Mouse (Mus musculus): Measurements from ENCODE around the gene Endov. TPM values are rescaled to one million over a fixed set of nuclear protein-coding genes. Genes with fewer than 3 reads are reported as not detected.

Endov gene
- polyA plus RNA-seq, 1 experiment from 2014 or later: 16.3 TPM

DNA sequence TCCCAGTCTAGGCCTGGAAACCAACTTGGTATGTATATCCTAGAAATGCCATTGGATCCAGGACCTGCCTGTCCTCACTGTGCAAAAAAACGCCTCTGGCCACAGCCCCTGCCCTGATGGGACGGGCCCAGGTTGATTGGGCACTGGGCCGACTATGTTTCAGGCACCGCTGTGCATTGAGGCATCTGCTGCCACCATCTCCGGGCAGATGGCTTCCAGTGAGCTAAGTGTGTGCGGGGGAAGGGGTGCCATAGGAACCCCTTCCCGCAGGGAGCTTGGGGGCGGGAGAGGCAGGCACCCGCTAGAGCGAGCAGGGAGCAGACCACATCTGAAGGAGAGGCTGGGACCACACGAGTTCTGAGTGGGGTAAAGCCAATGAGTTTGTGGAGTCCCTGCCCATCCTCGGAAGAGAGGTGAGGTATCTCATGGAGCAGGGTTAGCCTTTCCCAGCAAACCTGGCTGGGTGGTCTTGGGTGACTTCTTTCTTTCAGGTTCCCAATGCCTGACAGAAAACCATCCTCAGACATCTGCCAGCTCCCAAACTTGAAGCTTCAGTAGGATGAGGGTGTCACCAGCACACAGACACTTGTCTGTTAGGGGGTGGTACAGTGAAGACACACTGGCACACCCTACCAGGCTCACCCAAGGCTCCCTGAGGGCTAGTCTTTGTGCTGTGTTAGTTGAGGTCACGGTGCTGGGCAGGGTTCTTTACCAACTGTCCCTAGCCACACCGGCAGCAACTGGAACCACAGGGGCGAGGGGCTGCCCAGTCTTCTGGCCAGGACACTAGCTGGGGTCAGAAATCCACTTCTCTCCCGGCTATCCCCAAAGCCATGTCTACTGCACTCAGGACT is 24.9 kb downstream of the Endov start:
- no peak for TF ChIP-seq CTCF (IDR thresholded peaks at IDR 0.05; ENCODE audit: low read depth)

GRCm38 (mm10) chr11:119516677-119517361 is 25.7 kb downstream of the Endov start:
- Histone ChIP-seq H3K27ac (no peak overlapping the region), H3K36me3 (ENCODE audit: insufficient read depth, low read length) (no peaks in the 10 kb centered on the region), H3K4me3 (replicated peaks; ENCODE audit: low read depth, low read length) (no peak overlapping the region), H3K9me3 (replicated peaks; ENCODE audit: low read length) (no peaks in the 10 kb centered on the region), H3K4me1 (replicated peaks; ENCODE audit: insufficient read depth, low read length) (0 out of 2 replicates have a peak, but pooled peaks cover 3% of the 10 kb centered on the region), H3K4me2 (ENCODE audit: low read length) (no peak overlapping the region), H3K27me3 (ENCODE audit: insufficient read depth, low read length) (0 out of 2 replicates have a peak, but pooled peaks cover 2% of the 10 kb centered on the region), H3K9ac (ENCODE audit: low read depth, low read length) (no peak overlapping the region)
- WGBS: 66% methylated on average over 12 of the region's 12 CpGs
- DNase-seq (ENCODE audit: low spot score) (peak; percentile 68), ATAC-seq (replicated peaks; ENCODE audit: low FRiP score, low read depth) (0 out of 2 replicates have a peak, but pooled peaks have one; percentile 25)
- TF ChIP-seq CTCF (IDR thresholded peaks at IDR 0.05; ENCODE audit: low read depth): peak; percentile 35; the same call in 1 of the 2 replicates

More for the DNA sequence above, 24.9 kb downstream of the Endov start:
- 79% methylated on average over 16 of the region's 16 CpGs for WGBS
- DNase-seq (ENCODE audit: low spot score) (no peak), ATAC-seq (replicated peaks; ENCODE audit: low FRiP score, low read depth) (no peak)
- Histone ChIP-seq H3K9ac (ENCODE audit: low read depth, low read length) (no peak overlapping the region), H3K27ac (no peak overlapping the region), H3K4me2 (ENCODE audit: low read length) (no peak overlapping the region), H3K27me3 (ENCODE audit: insufficient read depth, low read length) (0 out of 2 replicates have a peak, but pooled peaks cover 2% of the 10 kb centered on the region), H3K4me3 (replicated peaks; ENCODE audit: low read depth, low read length) (no peak overlapping the region), H3K4me1 (replicated peaks; ENCODE audit: insufficient read depth, low read length) (0 out of 2 replicates have a peak, but pooled peaks cover 3% of the 10 kb centered on the region), H3K36me3 (ENCODE audit: insufficient read depth, low read length) (no peaks in the 10 kb centered on the region), H3K9me3 (replicated peaks; ENCODE audit: low read length) (no peaks in the 10 kb centered on the region)

- H3K4me3 ChIP-seq (replicated peaks; ENCODE audit: low read depth, low read length): no peak overlapping the region
- no peak for TF ChIP-seq CTCF (IDR thresholded peaks at IDR 0.05; ENCODE audit: low read depth)
- H3K27ac ChIP-seq: no peak overlapping the region
- DNase-seq (ENCODE audit: low spot score): no peak
- 100% methylated on average over 1 of the region's 1 CpGs for WGBS
- no peaks in the 10 kb centered on the region for H3K27me3 ChIP-seq (ENCODE audit: insufficient read depth, low read length)
- H3K36me3 ChIP-seq (ENCODE audit: insufficient read depth, low read length): no peaks in the 10 kb centered on the region
- no peak overlapping the region for H3K4me2 ChIP-seq (ENCODE audit: low read length)
- H3K4me1 ChIP-seq (replicated peaks; ENCODE audit: insufficient read depth, low read length): 0 out of 2 replicates have a peak, but pooled peaks cover 3% of the 10 kb centered on the region
- no peak overlapping the region for H3K9ac ChIP-seq (ENCODE audit: low read depth, low read length)
- no peaks in the 10 kb centered on the region for H3K9me3 ChIP-seq (replicated peaks; ENCODE audit: low read length)
- no peak for ATAC-seq (replicated peaks; ENCODE audit: low FRiP score, low read depth)
Measured at GRCm38 (mm10) chr11:119519387-119519786, 28.2 kb downstream of the Endov start.

DNA sequence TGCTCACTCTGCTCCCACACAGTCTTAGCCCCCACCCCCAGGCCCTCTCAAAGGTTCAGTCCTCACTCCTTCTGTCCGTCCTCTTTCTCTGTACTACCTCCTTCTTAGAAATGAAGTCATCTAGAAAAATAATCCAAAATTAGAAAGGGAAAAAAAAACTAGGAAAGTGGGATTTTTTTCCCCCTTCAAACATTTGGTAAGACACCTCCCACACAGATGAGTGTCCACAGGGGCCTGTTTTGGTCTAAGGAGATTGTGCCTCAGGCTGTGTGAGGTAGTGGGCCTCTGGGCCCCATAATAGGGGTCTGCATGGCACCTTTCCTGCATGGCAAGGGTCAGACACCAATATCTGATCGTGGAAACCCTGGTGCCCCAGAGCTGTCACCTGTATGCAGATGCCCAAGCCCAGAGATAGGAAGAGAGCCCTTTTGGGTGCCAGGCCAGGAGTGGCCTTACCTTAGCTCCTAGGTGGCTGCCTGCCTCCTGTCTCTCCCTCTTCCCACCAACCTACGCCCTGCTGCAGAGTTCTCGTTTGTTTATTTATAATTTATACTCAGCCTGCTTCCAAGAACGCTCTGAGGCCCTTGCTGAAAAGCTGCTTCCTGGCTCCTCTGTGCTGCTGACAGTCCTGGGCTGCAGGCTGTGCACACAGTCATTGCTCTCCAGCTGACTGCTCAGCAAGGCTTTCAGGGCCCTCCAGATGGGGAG is 29.0 kb downstream of the Endov start:
- no peak overlapping the region for H3K27ac ChIP-seq
- H3K9ac ChIP-seq (ENCODE audit: low read depth, low read length): no peak overlapping the region
- ATAC-seq (replicated peaks; ENCODE audit: low FRiP score, low read depth) (no peak), DNase-seq (ENCODE audit: low spot score) (no peak)
- no peaks in the 10 kb centered on the region for H3K36me3 ChIP-seq (ENCODE audit: insufficient read depth, low read length)
- H3K4me2 ChIP-seq (ENCODE audit: low read length): no peak overlapping the region
- no peak for TF ChIP-seq CTCF (IDR thresholded peaks at IDR 0.05; ENCODE audit: low read depth)
- no peaks in the 10 kb centered on the region for H3K4me1 ChIP-seq (replicated peaks; ENCODE audit: insufficient read depth, low read length)
- 52% methylated on average over 5 of the region's 5 CpGs for WGBS
- no peaks in the 10 kb centered on the region for H3K27me3 ChIP-seq (ENCODE audit: insufficient read depth, low read length)
- no peaks in the 10 kb centered on the region for H3K9me3 ChIP-seq (replicated peaks; ENCODE audit: low read length)
- no peak overlapping the region for H3K4me3 ChIP-seq (replicated peaks; ENCODE audit: low read depth, low read length)

DNA sequence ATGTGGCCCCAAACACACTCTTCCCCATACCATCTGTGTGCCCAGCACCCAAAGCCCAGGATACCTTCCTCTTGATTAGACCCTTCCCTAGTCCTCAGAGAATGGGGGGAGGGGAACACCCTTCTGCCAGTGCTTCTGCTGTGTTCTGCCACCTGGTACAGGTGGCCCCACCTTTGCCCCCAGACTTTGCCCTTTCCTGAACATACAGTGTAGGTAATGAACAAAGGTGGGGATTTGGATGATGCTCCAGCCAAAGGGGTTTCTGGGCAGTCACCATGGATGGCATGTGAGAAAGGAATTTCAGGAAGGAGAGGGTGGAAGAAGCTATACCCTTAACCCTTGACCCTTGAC is 29.5 kb downstream of the Endov start:
- H3K9me3 ChIP-seq (replicated peaks; ENCODE audit: low read length): no peaks in the 10 kb centered on the region
- ATAC-seq (replicated peaks; ENCODE audit: low FRiP score, low read depth) (no peak), DNase-seq (ENCODE audit: low spot score) (no peak)
- no peaks in the 10 kb centered on the region for H3K36me3 ChIP-seq (ENCODE audit: insufficient read depth, low read length)
- H3K9ac ChIP-seq (ENCODE audit: low read depth, low read length): no peak overlapping the region
- H3K27me3 ChIP-seq (ENCODE audit: insufficient read depth, low read length): no peaks in the 10 kb centered on the region
- H3K27ac ChIP-seq: no peak overlapping the region
- no peak overlapping the region for H3K4me3 ChIP-seq (replicated peaks; ENCODE audit: low read depth, low read length)
- TF ChIP-seq CTCF (IDR thresholded peaks at IDR 0.05; ENCODE audit: low read depth): no peak
- no peak overlapping the region for H3K4me2 ChIP-seq (ENCODE audit: low read length)
- H3K4me1 ChIP-seq (replicated peaks; ENCODE audit: insufficient read depth, low read length): no peaks in the 10 kb centered on the region
